Mouse (Mus musculus) bone marrow macrophage, adult 2 months (primary cell): Measurements from ENCODE around the gene Vav2.

ENCODE experiments used
- CTCF ChIP-seq: IDR thresholded peaks from 2 replicates; pipeline ENCODE4 v1.5.1; 2012; ENCODE audit warnings: low read depth, mild to moderate bottlenecking, low read length, moderate library complexity
- POLR2A ChIP-seq: IDR thresholded peaks from 2 replicates; pipeline ENCODE4 v1.6.1; 2012; ENCODE audit warnings: mild to moderate bottlenecking, low read depth, low read length, borderline replicate concordance

- TF ChIP-seq CTCF (no peak), POLR2A (no peak)
These were observed 16.5 kb upstream of the Vav2 start for GRCm38 (mm10) chr2:27443450-27443708.
